Mouse (Mus musculus) embryonic facial prominence, embryonic 11.5 days (tissue): ENCODE measurements around the gene Specc1. TPM values are rescaled to one million over a fixed set of nuclear protein-coding genes. Genes with fewer than 3 reads are reported as not detected.

ENCODE experiments used
- ATAC-seq: fragments of 200-750 bp; cut with Nextera tagmentation; replicated peaks from 2 replicates; pipeline ENCODE4 v1.8.0; 2017; ENCODE audit warnings: low read depth; ENCODE audit not compliant: insufficient number of reproducible peaks, low FRiP score, low TSS enrichment
- DNase-seq: peaks from one replicate; pipeline ENCODE4 v3.0.0-alpha.2; 2015; ENCODE audit warnings: low spot score
- H3K27ac ChIP-seq: fragments of 300-500 bp; sonication (generic); replicated peaks from 2 replicates; pipeline ENCODE4 v1.5.1; 2014; ENCODE audit warnings: mild to moderate bottlenecking, low read depth, low read length, control low read depth
- H3K27me3 ChIP-seq: fragments of 300-500 bp; sonication (generic); 2 replicates; pipeline ENCODE4 v1.6.1; 2014; ENCODE audit warnings: mild to moderate bottlenecking, low read length, moderate library complexity, mixed read lengths; ENCODE audit not compliant: control insufficient read depth, insufficient read depth
- H3K36me3 ChIP-seq: fragments of 300-500 bp; sonication (generic); replicated peaks from 2 replicates; pipeline ENCODE4 v1.6.1; 2014; ENCODE audit warnings: low read depth, mild to moderate bottlenecking, low read length, moderate library complexity, mixed read lengths; ENCODE audit not compliant: control insufficient read depth, insufficient read depth
- H3K4me1 ChIP-seq: fragments of 300-500 bp; sonication (generic); 2 replicates; pipeline ENCODE4 v1.6.1; 2014; ENCODE audit warnings: low read length, mixed read lengths; ENCODE audit not compliant: control insufficient read depth, insufficient read depth
- H3K4me2 ChIP-seq: fragments of 300-500 bp; sonication (generic); 2 replicates; pipeline ENCODE4 v1.6.1; 2014; ENCODE audit warnings: low read depth, mild to moderate bottlenecking, control low read depth, low read length, moderate library complexity
- H3K4me3 ChIP-seq: fragments of 300-500 bp; sonication (generic); 2 replicates; pipeline ENCODE4 v1.5.1; 2014; ENCODE audit warnings: low read depth, low read length, control low read depth
- H3K9ac ChIP-seq: fragments of 300-500 bp; sonication (generic); replicated peaks from 2 replicates; pipeline ENCODE4 v1.6.1; 2014; ENCODE audit warnings: mild to moderate bottlenecking, control low read depth, low read length
- H3K9me3 ChIP-seq: fragments of 300-500 bp; sonication (generic); replicated peaks from 2 replicates; pipeline ENCODE4 v1.6.1; 2016; ENCODE audit warnings: mild to moderate bottlenecking, low read length, inconsistent platforms, mixed read lengths; ENCODE audit not compliant: control insufficient read depth
- WGBS: fragments of 180-500 bp; shearing (Covaris S2); extraction: QIAGEN DNeasy Blood & Tissue Kit; methylation state at CpG from one replicate; pipeline ENCODE4 v1.1.7; 2014; 5-methylcytosine and 5-hydroxymethylcytosine counted together
- polyA plus RNA-seq: library from polyadenylated mRNA; unstranded; fragments of >200 nt; fragmentation: Nextera tagmentation; extraction: Ambion mirVana; gene quantifications from 2 replicates; pipeline ENCODE4 v1.2.1, GENCODE M21; 2014

The Specc1 gene
- polyA plus RNA-seq, 1 experiment from 2014 or later: 17.2 TPM

- Histone ChIP-seq H3K4me3 (no peak overlapping the region), H3K27me3 (no peaks in the 10 kb centered on the region)
- ATAC-seq: no peak
Measured at GRCm38 (mm10) chr11:62209891-62210290, 253.3 kb downstream of the Specc1 start.

GRCm38 (mm10) chr11:62213384-62213989, 256.9 kb downstream of the Specc1 start:
- no peaks in the 10 kb centered on the region for H3K4me1 ChIP-seq
- no peak overlapping the region for H3K4me3 ChIP-seq
- no peak overlapping the region for H3K27ac ChIP-seq
- no peak for DNase-seq
- no peak overlapping the region for H3K4me2 ChIP-seq
- 88% methylated on average over 12 of the region's 12 CpGs for WGBS
- H3K9me3 ChIP-seq: no peaks in the 10 kb centered on the region
- no peaks in the 10 kb centered on the region for H3K36me3 ChIP-seq
- no peak overlapping the region for H3K9ac ChIP-seq
- no peak for ATAC-seq
- no peaks in the 10 kb centered on the region for H3K27me3 ChIP-seq

More at GRCm38 (mm10) chr11:62209891-62210290, 253.3 kb downstream of the Specc1 start:
- Histone ChIP-seq H3K9me3 (no peaks in the 10 kb centered on the region), H3K27ac (no peak overlapping the region), H3K36me3 (no peaks in the 10 kb centered on the region), H3K4me2 (no peak overlapping the region), H3K4me1 (no peaks in the 10 kb centered on the region), H3K9ac (no peak overlapping the region)
- no peak for DNase-seq
- WGBS: 67% methylated on average over 4 of the region's 4 CpGs

- DNase-seq (no peak), ATAC-seq (no peak)
- no peaks in the 10 kb centered on the region for H3K36me3 ChIP-seq
- no peak overlapping the region for H3K4me2 ChIP-seq
- H3K4me3 ChIP-seq: no peak overlapping the region
- no peaks in the 10 kb centered on the region for H3K4me1 ChIP-seq
- H3K9me3 ChIP-seq: no peaks in the 10 kb centered on the region
- H3K27ac ChIP-seq: no peak overlapping the region
- H3K9ac ChIP-seq: no peak overlapping the region
- H3K27me3 ChIP-seq: no peaks in the 10 kb centered on the region
- WGBS: 71% methylated on average over 2 of the region's 2 CpGs
Measured at GRCm38 (mm10) chr11:62215107-62215506, 258.5 kb downstream of the Specc1 start.

- 71% methylated on average over 6 of the region's 6 CpGs for WGBS
- no peaks in the 10 kb centered on the region for H3K27me3 ChIP-seq
- H3K4me2 ChIP-seq: no peak overlapping the region
- no peak overlapping the region for H3K27ac ChIP-seq
- no peak for DNase-seq
- H3K9me3 ChIP-seq: no peaks in the 10 kb centered on the region
- no peak for ATAC-seq
- no peak overlapping the region for H3K9ac ChIP-seq
- H3K4me3 ChIP-seq: no peak overlapping the region
- no peaks in the 10 kb centered on the region for H3K36me3 ChIP-seq
- no peaks in the 10 kb centered on the region for H3K4me1 ChIP-seq
Measured at GRCm38 (mm10) chr11:62217751-62218150, 261.2 kb downstream of the Specc1 start.

GRCm38 (mm10) chr11:62220756-62221510, 264.4 kb downstream of the Specc1 start:
- Histone ChIP-seq H3K9me3 (no peaks in the 10 kb centered on the region), H3K27me3 (no peaks in the 10 kb centered on the region), H3K4me3 (no peak overlapping the region), H3K4me2 (no peak overlapping the region), H3K27ac (no peak overlapping the region), H3K36me3 (no peaks in the 10 kb centered on the region), H3K4me1 (no peaks in the 10 kb centered on the region), H3K9ac (no peak overlapping the region)
- DNase-seq (no peak), ATAC-seq (no peak)
- 82% methylated on average over 7 of the region's 7 CpGs for WGBS

- 84% methylated on average over 5 of the region's 5 CpGs for WGBS
- H3K4me2 ChIP-seq: no peak overlapping the region
- H3K36me3 ChIP-seq: no peaks in the 10 kb centered on the region
- no peak overlapping the region for H3K9ac ChIP-seq
- H3K4me3 ChIP-seq: no peak overlapping the region
- no peaks in the 10 kb centered on the region for H3K9me3 ChIP-seq
- ATAC-seq (no peak), DNase-seq (no peak)
- H3K4me1 ChIP-seq: no peaks in the 10 kb centered on the region
- H3K27me3 ChIP-seq: no peaks in the 10 kb centered on the region
- H3K27ac ChIP-seq: no peak overlapping the region
Measured at GRCm38 (mm10) chr11:62223416-62223815, 266.9 kb downstream of the Specc1 start.

- Histone ChIP-seq H3K4me3 (no peak overlapping the region), H3K4me1 (no peaks in the 10 kb centered on the region), H3K9me3 (no peaks in the 10 kb centered on the region), H3K36me3 (no peaks in the 10 kb centered on the region), H3K27ac (no peak overlapping the region), H3K27me3 (no peaks in the 10 kb centered on the region), H3K9ac (no peak overlapping the region), H3K4me2 (no peak overlapping the region)
- DNase-seq (no peak), ATAC-seq (no peak)
- 94% methylated on average over 7 of the region's 7 CpGs for WGBS
Measured at GRCm38 (mm10) chr11:62223962-62224361, 267.4 kb downstream of the Specc1 start.

- no peaks in the 10 kb centered on the region for H3K4me1 ChIP-seq
- no peak overlapping the region for H3K27ac ChIP-seq
- H3K36me3 ChIP-seq: no peaks in the 10 kb centered on the region
- H3K4me2 ChIP-seq: no peak overlapping the region
- DNase-seq: no peak
- H3K9ac ChIP-seq: no peak overlapping the region
- H3K9me3 ChIP-seq: no peaks in the 10 kb centered on the region
- 70% methylated on average over 4 of the region's 4 CpGs for WGBS
- H3K27me3 ChIP-seq: no peaks in the 10 kb centered on the region
- no peak for ATAC-seq
- H3K4me3 ChIP-seq: no peak overlapping the region
Measured at GRCm38 (mm10) chr11:62224797-62225196, 268.2 kb downstream of the Specc1 start.
